Mouse (Mus musculus) kidney, embryonic 15.5 days (tissue): ENCODE results near the gene Gm32742. TPM values are rescaled to one million over a fixed set of nuclear protein-coding genes. Genes with fewer than 3 reads are reported as not detected.
"Not testable (repeated sequence)": the region's sequence is repeated elsewhere in the genome, so short reads cannot be mapped to it uniquely, and the experiment has no call there.

Source experiments
- ATAC-seq: fragments of 200-750 bp; cut with Nextera tagmentation; replicated peaks from 2 replicates; pipeline ENCODE4 v1.8.0; 2017; ENCODE audit warnings: moderate TSS enrichment; ENCODE audit not compliant: low FRiP score
- H3K27ac ChIP-seq: fragments of 300-500 bp; sonication (generic); 2 replicates; pipeline ENCODE4 v1.5.1; 2015; ENCODE audit warnings: mild to moderate bottlenecking, inconsistent platforms
- H3K27me3 ChIP-seq: fragments of 300-500 bp; sonication (generic); 2 replicates; pipeline ENCODE4 v1.6.1; 2015; ENCODE audit warnings: inconsistent platforms
- H3K36me3 ChIP-seq: fragments of 300-500 bp; sonication (generic); 2 replicates; pipeline ENCODE4 v1.6.1; 2015; ENCODE audit warnings: inconsistent platforms
- H3K4me1 ChIP-seq: fragments of 300-500 bp; sonication (generic); 2 replicates; pipeline ENCODE4 v1.6.1; 2015; ENCODE audit warnings: inconsistent platforms
- H3K4me2 ChIP-seq: fragments of 300-500 bp; sonication (generic); 2 replicates; pipeline ENCODE4 v1.6.1; 2015; ENCODE audit warnings: moderate library complexity, mild to moderate bottlenecking, inconsistent platforms
- H3K4me3 ChIP-seq: fragments of 300-500 bp; sonication (generic); replicated peaks from 2 replicates; pipeline ENCODE4 v1.5.1; 2015; ENCODE audit warnings: mild to moderate bottlenecking, inconsistent platforms
- H3K9ac ChIP-seq: fragments of 300-500 bp; sonication (generic); 2 replicates; pipeline ENCODE4 v1.6.1; 2015; ENCODE audit warnings: mild to moderate bottlenecking, inconsistent platforms
- H3K9me3 ChIP-seq: fragments of 300-500 bp; sonication (generic); replicated peaks from 2 replicates; pipeline ENCODE4 v1.6.1; 2016; ENCODE audit warnings: inconsistent platforms
- WGBS: fragments of 180-500 bp; shearing (Covaris S2); methylation state at CpG from one replicate; pipeline ENCODE4 v1.1.7; 2015; ENCODE audit warnings: mixed read lengths; 5-methylcytosine and 5-hydroxymethylcytosine counted together
- polyA plus RNA-seq: library from polyadenylated mRNA; unstranded; fragments of >200 nt; fragmentation: Nextera tagmentation; extraction: Ambion mirVana; gene quantifications from 2 replicates; pipeline ENCODE4 v1.2.1, GENCODE M21; 2015

The Gm32742 gene
- polyA plus RNA-seq, 1 experiment from 2014 or later, result 0.01 TPM

GRCm38 (mm10) chr9:51144218-51144617 is 21.1 kb downstream of the Gm32742 start:
- Histone ChIP-seq H3K27me3 (no peaks in the 10 kb centered on the region), H3K27ac (no peak overlapping the region), H3K4me2 (no peak overlapping the region), H3K4me3 (no peak overlapping the region), H3K9me3 (no peaks in the 10 kb centered on the region), H3K9ac (no peak overlapping the region), H3K36me3 (no peaks in the 10 kb centered on the region), H3K4me1 (peaks cover 9% of the 10 kb centered on the region; the same call in 1 of the 2 replicates)
- 74% methylated on average over 6 of the region's 6 CpGs for WGBS
- no peak for ATAC-seq

GRCm38 (mm10) chr9:51143437-51143836 is 21.9 kb downstream of the Gm32742 start:
- Histone ChIP-seq H3K4me1 (peaks cover 9% of the 10 kb centered on the region; the same call in 1 of the 2 replicates), H3K9ac (no peak overlapping the region), H3K27ac (no peak overlapping the region), H3K9me3 (no peaks in the 10 kb centered on the region), H3K36me3 (no peaks in the 10 kb centered on the region), H3K4me2 (no peak overlapping the region), H3K4me3 (no peak overlapping the region), H3K27me3 (no peaks in the 10 kb centered on the region)
- no peak for ATAC-seq
- WGBS, result 68% methylated on average over 1 of the region's 1 CpGs

GRCm38 (mm10) chr9:51140711-51141110 is 24.6 kb downstream of the Gm32742 start:
- Histone ChIP-seq H3K4me1 (no peaks in the 10 kb centered on the region), H3K9me3 (no peaks in the 10 kb centered on the region)

DNA sequence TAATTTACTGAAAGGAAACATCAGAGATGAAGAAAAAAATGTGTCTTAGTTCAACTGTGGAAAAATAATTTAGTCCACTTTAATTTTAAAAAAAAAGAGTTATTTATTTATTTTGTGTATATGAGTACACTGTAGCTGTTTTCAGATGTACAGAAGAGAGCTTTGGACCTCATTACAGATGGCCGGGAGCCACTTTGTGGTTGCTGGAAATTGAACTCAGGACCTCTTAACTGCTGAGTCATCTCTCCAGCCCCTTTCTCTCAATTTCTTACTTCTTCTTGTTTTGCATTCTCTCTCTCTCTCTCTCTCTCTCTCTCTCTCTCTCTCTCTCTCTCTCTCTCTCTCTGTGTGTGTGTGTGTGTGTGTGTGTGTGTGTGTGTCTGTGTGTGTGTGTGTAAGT is 25.9 kb downstream of the Gm32742 start:
- H3K36me3 ChIP-seq, H3K9ac ChIP-seq, H3K27ac ChIP-seq, ATAC-seq, H3K4me3 ChIP-seq, H3K4me2 ChIP-seq, H3K4me1 ChIP-seq, H3K9me3 ChIP-seq, H3K27me3 ChIP-seq: not testable (repeated sequence)
- 80% methylated on average over 1 of the region's 1 CpGs for WGBS

More at GRCm38 (mm10) chr9:51140711-51141110, 24.6 kb downstream of the Gm32742 start:
- no peak for ATAC-seq
- no peaks in the 10 kb centered on the region for H3K36me3 ChIP-seq
- H3K27ac ChIP-seq, result no peak overlapping the region
- no peaks in the 10 kb centered on the region for H3K27me3 ChIP-seq
- no peak overlapping the region for H3K9ac ChIP-seq
- H3K4me3 ChIP-seq, result no peak overlapping the region
- 82% methylated on average over 3 of the region's 3 CpGs for WGBS
- H3K4me2 ChIP-seq, result no peak overlapping the region

DNA sequence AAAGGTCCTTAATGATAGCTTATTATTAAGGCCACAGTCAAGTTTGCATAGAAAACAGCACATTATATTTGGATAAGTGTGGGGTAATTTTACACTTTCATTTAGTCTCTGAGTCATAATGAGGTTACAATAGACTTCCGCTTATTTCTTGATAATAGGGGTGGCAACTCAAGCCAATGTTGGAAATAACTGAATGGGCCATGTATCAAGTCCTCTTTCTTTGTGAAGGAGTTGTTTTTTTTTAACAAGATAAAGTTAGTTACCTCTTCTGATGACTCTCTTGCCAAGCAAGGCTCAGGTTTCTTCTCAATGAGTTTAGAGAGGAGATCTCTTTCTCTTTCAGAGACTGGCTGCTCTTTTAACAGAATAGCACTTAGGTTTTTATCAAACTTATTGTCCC is 27.0 kb downstream of the Gm32742 start:
- Histone ChIP-seq H3K4me1 (no peaks in the 10 kb centered on the region), H3K9ac (no peak overlapping the region), H3K4me3 (no peak overlapping the region), H3K36me3 (no peaks in the 10 kb centered on the region), H3K4me2 (no peak overlapping the region), H3K9me3 (no peaks in the 10 kb centered on the region), H3K27ac (no peak overlapping the region), H3K27me3 (no peaks in the 10 kb centered on the region)
- no peak for ATAC-seq
- 92% methylated on average over 1 of the region's 1 CpGs for WGBS

DNA sequence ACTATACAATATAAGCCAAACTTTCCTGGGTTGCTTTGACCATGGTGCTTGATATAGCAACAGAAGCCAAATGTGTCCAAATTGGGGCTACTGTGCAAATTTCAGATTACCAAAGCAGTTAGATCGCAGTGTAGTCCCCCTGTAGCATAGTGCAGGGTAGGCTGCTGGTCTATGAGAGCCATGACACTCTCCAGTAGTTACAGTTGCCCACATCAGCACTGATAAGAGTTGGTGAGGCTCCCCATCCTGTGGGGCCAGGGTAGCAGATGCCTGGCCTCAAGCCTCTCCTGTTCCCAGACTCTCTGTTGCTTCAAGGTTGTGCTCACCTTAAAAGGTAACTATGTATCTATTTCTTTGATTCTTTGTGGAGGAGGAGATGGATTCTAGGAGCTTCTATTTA is 27.5 kb downstream of the Gm32742 start:
- no peaks in the 10 kb centered on the region for H3K27me3 ChIP-seq
- no peaks in the 10 kb centered on the region for H3K4me1 ChIP-seq
- H3K4me3 ChIP-seq, result no peak overlapping the region
- ATAC-seq, result no peak
- H3K36me3 ChIP-seq, result no peaks in the 10 kb centered on the region
- 89% methylated on average over 1 of the region's 1 CpGs for WGBS
- no peak overlapping the region for H3K9ac ChIP-seq
- no peak overlapping the region for H3K27ac ChIP-seq
- no peak overlapping the region for H3K4me2 ChIP-seq
- H3K9me3 ChIP-seq, result no peaks in the 10 kb centered on the region

- Histone ChIP-seq H3K27ac (no peak overlapping the region), H3K27me3 (no peaks in the 10 kb centered on the region), H3K9ac (no peak overlapping the region), H3K4me3 (no peak overlapping the region), H3K4me1 (no peaks in the 10 kb centered on the region), H3K36me3 (no peaks in the 10 kb centered on the region), H3K4me2 (no peak overlapping the region), H3K9me3 (no peaks in the 10 kb centered on the region)
- 79% methylated on average over 4 of the region's 4 CpGs for WGBS
- no peak for ATAC-seq
These were observed 27.9 kb downstream of the Gm32742 start for GRCm38 (mm10) chr9:51137432-51137831.

- no peak overlapping the region for H3K4me3 ChIP-seq
- H3K27me3 ChIP-seq, result no peaks in the 10 kb centered on the region
- H3K4me1 ChIP-seq, result no peaks in the 10 kb centered on the region
- H3K4me2 ChIP-seq, result no peak overlapping the region
- no peaks in the 10 kb centered on the region for H3K36me3 ChIP-seq
- H3K9me3 ChIP-seq, result no peaks in the 10 kb centered on the region
- no peak overlapping the region for H3K27ac ChIP-seq
- ATAC-seq, result no peak
- no peak overlapping the region for H3K9ac ChIP-seq
- whole genome bisulfite sequencing, result 61% methylated on average over 3 of the region's 3 CpGs
These were observed 28.3 kb downstream of the Gm32742 start for GRCm38 (mm10) chr9:51136985-51137384.

DNA sequence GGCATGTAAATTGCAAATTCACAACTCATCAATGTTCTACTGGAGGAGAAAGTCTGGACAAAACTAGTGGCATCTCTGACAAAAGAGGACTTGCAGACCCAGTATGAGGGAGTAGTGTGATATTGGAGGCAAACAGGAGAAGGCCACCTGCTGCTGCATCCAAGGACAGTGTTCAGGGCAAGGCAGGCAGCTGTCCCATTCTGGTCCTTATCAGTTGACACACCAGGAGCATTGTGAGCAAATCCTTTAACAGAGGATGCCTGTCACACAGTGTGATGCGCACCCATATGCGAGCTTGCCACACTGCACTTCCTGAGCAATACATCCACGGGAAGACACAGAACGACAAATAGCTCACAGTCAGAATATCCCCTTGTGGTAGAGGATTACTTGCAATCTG is 50.5 kb downstream of the Gm32742 start:
- no peak overlapping the region for H3K4me3 ChIP-seq
- H3K36me3 ChIP-seq, result no peaks in the 10 kb centered on the region
- ATAC-seq, result no peak
- no peak overlapping the region for H3K4me2 ChIP-seq
- no peaks in the 10 kb centered on the region for H3K27me3 ChIP-seq
- no peak overlapping the region for H3K27ac ChIP-seq
- H3K9me3 ChIP-seq, result no peaks in the 10 kb centered on the region
- H3K9ac ChIP-seq, result no peak overlapping the region
- no peaks in the 10 kb centered on the region for H3K4me1 ChIP-seq
- 80% methylated on average over 4 of the region's 4 CpGs for WGBS

GRCm38 (mm10) chr9:51105751-51106150 is 59.6 kb downstream of the Gm32742 start:
- 72% methylated on average over 2 of the region's 2 CpGs for WGBS
- H3K36me3 ChIP-seq, result no peaks in the 10 kb centered on the region
- no peak for ATAC-seq
- no peaks in the 10 kb centered on the region for H3K9me3 ChIP-seq
- H3K4me2 ChIP-seq, result no peak overlapping the region
- H3K27me3 ChIP-seq, result 0 out of 2 replicates have a peak, but pooled peaks cover 8% of the 10 kb centered on the region
- no peak overlapping the region for H3K27ac ChIP-seq
- peaks cover 25% of the 10 kb centered on the region for H3K4me1 ChIP-seq
- no peak overlapping the region for H3K9ac ChIP-seq
- H3K4me3 ChIP-seq, result no peak overlapping the region

GRCm38 (mm10) chr9:51103808-51104514 is 61.4 kb downstream of the Gm32742 start:
- peak overlapping the region; percentile 100 for H3K4me2 ChIP-seq
- H3K36me3 ChIP-seq, result no peaks in the 10 kb centered on the region
- peak overlapping the region; percentile 62 for H3K4me3 ChIP-seq
- H3K27me3 ChIP-seq, result peaks cover 14% of the 10 kb centered on the region; the same call in 1 of the 2 replicates
- H3K27ac ChIP-seq, result peak overlapping the region; percentile 41; the same call in 1 of the 2 replicates
- peaks cover 25% of the 10 kb centered on the region for H3K4me1 ChIP-seq
- no peaks in the 10 kb centered on the region for H3K9me3 ChIP-seq
- ATAC-seq, result peak; percentile 86
- WGBS, result 10% methylated on average over 30 of the region's 30 CpGs
- peak overlapping the region; percentile 55 for H3K9ac ChIP-seq

DNA sequence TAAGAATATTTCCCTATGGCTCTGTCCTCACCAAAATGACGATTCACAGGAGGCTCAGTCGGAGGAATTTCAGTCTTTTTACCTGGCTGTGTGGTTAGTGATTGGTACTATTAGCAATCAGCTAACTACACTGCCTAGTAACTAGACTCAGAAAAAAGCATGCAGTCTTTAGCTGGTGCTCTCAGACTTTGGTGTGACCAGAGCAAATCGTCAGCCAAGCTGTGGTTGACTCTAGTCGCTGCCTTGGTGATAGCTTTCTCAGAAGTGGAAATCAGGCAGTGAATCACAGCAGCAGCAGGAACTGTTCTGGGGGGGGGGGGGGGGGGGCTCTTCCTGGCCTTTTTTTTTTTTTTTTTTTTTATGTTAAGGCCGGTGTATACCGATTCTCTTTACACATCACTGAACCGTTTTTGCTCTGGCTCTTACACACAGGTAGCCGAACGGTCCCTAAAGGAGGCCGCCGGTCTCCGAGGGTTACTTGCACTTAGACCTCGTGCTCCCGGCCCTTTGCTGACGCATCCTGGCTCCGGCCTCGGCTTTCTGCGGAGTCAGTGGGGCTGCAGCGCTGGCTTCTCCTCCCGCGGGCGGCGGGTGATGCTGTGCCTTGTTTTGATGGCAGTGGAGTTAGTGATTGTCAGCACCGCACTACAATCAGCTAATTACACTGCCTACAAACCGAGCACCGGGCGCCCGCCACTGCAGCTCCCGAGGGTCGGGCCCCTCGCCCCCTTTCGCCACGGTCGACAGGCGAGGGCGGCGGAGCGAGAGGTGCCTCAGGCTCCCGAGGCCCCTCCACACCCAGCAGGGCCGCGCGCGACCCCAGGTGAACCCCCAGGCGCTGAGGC is 62.1 kb downstream of the Gm32742 start:
- H3K27ac ChIP-seq, result peak overlapping the region; percentile 41; the same call in 1 of the 2 replicates
- peaks cover 25% of the 10 kb centered on the region for H3K4me1 ChIP-seq
- peak; percentile 72 for ATAC-seq
- peaks cover 14% of the 10 kb centered on the region; the same call in 1 of the 2 replicates for H3K27me3 ChIP-seq
- H3K9me3 ChIP-seq, result no peaks in the 10 kb centered on the region
- no peaks in the 10 kb centered on the region for H3K36me3 ChIP-seq
- H3K4me3 ChIP-seq, result peak overlapping the region; percentile 62
- 2% methylated on average over 44 of the region's 44 CpGs for WGBS
- peak overlapping the region; percentile 100 for H3K4me2 ChIP-seq
- H3K9ac ChIP-seq, result peak overlapping the region; percentile 55
